Mouse (Mus musculus): ENCODE measurements around the gene Tbck. TPM values are rescaled to one million over a fixed set of nuclear protein-coding genes. Genes with fewer than 3 reads are reported as not detected.
A peak's percentile ranks its signal among the peaks of the same experiment; 100 is the strongest.

Gene Tbck
- 8.0 and 8.7 TPM in 2 replicates for polyA plus RNA-seq (2016; fragmentation: Nextera tagmentation; extraction: Ambion mirVana)

- Histone ChIP-seq H3K4me3 (peak within 1 kb of the TSS; percentile 86), H3K4me2 (peak within 1 kb of the TSS; percentile 71), H3K4me1 (peaks cover 22% of the 10 kb centered on the region), H3K9ac (peak within 1 kb of the TSS; percentile 83), H3K27ac (peak within 1 kb of the TSS; percentile 86), H3K36me3 (peaks cover 7% of the 10 kb centered on the region), H3K9me3 (replicated peaks) (no peaks in the 10 kb centered on the region), H3K27me3 (replicated peaks) (no peaks in the 10 kb centered on the region)
- WGBS (ENCODE audit: insufficient replicate concordance): under 1% methylated on average over 42 of the region's 42 CpGs
- peak; percentile 96 for ATAC-seq
These were observed at the start of gene Tbck for GRCm38 (mm10) chr3:132683447-132684230. TSS of gene Tbck (plus strand) at chr3:132684144.

- Histone ChIP-seq H3K9ac (no peak overlapping the region), H3K9me3 (replicated peaks) (no peaks in the 10 kb centered on the region), H3K27me3 (replicated peaks) (no peaks in the 10 kb centered on the region), H3K4me3 (no peak overlapping the region), H3K27ac (no peak overlapping the region), H3K4me2 (no peak overlapping the region), H3K36me3 (no peaks in the 10 kb centered on the region), H3K4me1 (no peaks in the 10 kb centered on the region)
- ATAC-seq: no peak
- WGBS (ENCODE audit: insufficient replicate concordance): 60% methylated on average over 3 of the region's 3 CpGs
These were observed 46.9 kb upstream of the Tbck start for GRCm38 (mm10) chr3:132637080-132637479.

- no peak overlapping the region for H3K4me2 ChIP-seq
- H3K27me3 ChIP-seq (replicated peaks): no peaks in the 10 kb centered on the region
- no peak for ATAC-seq
- no peaks in the 10 kb centered on the region for H3K36me3 ChIP-seq
- H3K4me3 ChIP-seq: no peak overlapping the region
- H3K9ac ChIP-seq: no peak overlapping the region
- H3K4me1 ChIP-seq: no peaks in the 10 kb centered on the region
- whole genome bisulfite sequencing (ENCODE audit: insufficient replicate concordance): 56% methylated on average over 4 of the region's 4 CpGs
- no peak overlapping the region for H3K27ac ChIP-seq
- no peaks in the 10 kb centered on the region for H3K9me3 ChIP-seq (replicated peaks)
These were observed 39.9 kb upstream of the Tbck start for GRCm38 (mm10) chr3:132644071-132644470.

GRCm38 (mm10) chr3:132646814-132647213 is 37.1 kb upstream of the Tbck start:
- Histone ChIP-seq H3K27me3 (replicated peaks) (no peaks in the 10 kb centered on the region), H3K4me2 (no peak overlapping the region), H3K4me3 (no peak overlapping the region), H3K9ac (no peak overlapping the region), H3K9me3 (replicated peaks) (no peaks in the 10 kb centered on the region), H3K27ac (no peak overlapping the region), H3K36me3 (no peaks in the 10 kb centered on the region), H3K4me1 (no peaks in the 10 kb centered on the region)
- 16% methylated on average over 1 of the region's 1 CpGs for WGBS (ENCODE audit: insufficient replicate concordance)
- no peak for ATAC-seq

GRCm38 (mm10) chr3:132649368-132649767 is 34.6 kb upstream of the Tbck start:
- ATAC-seq: no peak
- H3K4me3 ChIP-seq: no peak overlapping the region
- no peaks in the 10 kb centered on the region for H3K4me1 ChIP-seq
- H3K36me3 ChIP-seq: no peaks in the 10 kb centered on the region
- no peak overlapping the region for H3K9ac ChIP-seq
- H3K27me3 ChIP-seq (replicated peaks): no peaks in the 10 kb centered on the region
- H3K27ac ChIP-seq: no peak overlapping the region
- H3K4me2 ChIP-seq: no peak overlapping the region
- 66% methylated on average over 7 of the region's 7 CpGs for WGBS (ENCODE audit: insufficient replicate concordance)
- 0 out of 2 replicates have a peak, but pooled peaks cover 3% of the 10 kb centered on the region for H3K9me3 ChIP-seq (replicated peaks)

- Histone ChIP-seq H3K27ac (no peak overlapping the region), H3K4me3 (no peak overlapping the region), H3K27me3 (replicated peaks) (no peaks in the 10 kb centered on the region), H3K4me2 (no peak overlapping the region), H3K9me3 (replicated peaks) (0 out of 2 replicates have a peak, but pooled peaks cover 3% of the 10 kb centered on the region), H3K9ac (no peak overlapping the region), H3K4me1 (no peaks in the 10 kb centered on the region), H3K36me3 (no peaks in the 10 kb centered on the region)
- ATAC-seq: no peak
- 73% methylated on average over 5 of the region's 5 CpGs for WGBS (ENCODE audit: insufficient replicate concordance)
These were observed 33.8 kb upstream of the Tbck start for GRCm38 (mm10) chr3:132650191-132650590.

- Histone ChIP-seq H3K4me3 (no peak overlapping the region), H3K9me3 (replicated peaks) (0 out of 2 replicates have a peak, but pooled peaks cover 3% of the 10 kb centered on the region), H3K27ac (no peak overlapping the region), H3K4me2 (no peak overlapping the region), H3K9ac (no peak overlapping the region), H3K4me1 (no peaks in the 10 kb centered on the region), H3K27me3 (replicated peaks) (no peaks in the 10 kb centered on the region), H3K36me3 (no peaks in the 10 kb centered on the region)
- 60% methylated on average over 3 of the region's 3 CpGs for WGBS (ENCODE audit: insufficient replicate concordance)
- no peak for ATAC-seq
These were observed 32.2 kb upstream of the Tbck start for GRCm38 (mm10) chr3:132651776-132652175.

- Histone ChIP-seq H3K4me2 (no peak overlapping the region), H3K9ac (no peak overlapping the region), H3K27me3 (replicated peaks) (no peaks in the 10 kb centered on the region), H3K9me3 (replicated peaks) (0 out of 2 replicates have a peak, but pooled peaks cover 3% of the 10 kb centered on the region), H3K4me1 (no peaks in the 10 kb centered on the region), H3K36me3 (peaks cover 6% of the 10 kb centered on the region), H3K4me3 (no peak overlapping the region), H3K27ac (no peak overlapping the region)
- ATAC-seq: no peak
- 77% methylated on average over 7 of the region's 7 CpGs for WGBS (ENCODE audit: insufficient replicate concordance)
These were observed 30.0 kb upstream of the Tbck start for GRCm38 (mm10) chr3:132653959-132654358.

- no peak overlapping the region for H3K27ac ChIP-seq
- H3K36me3 ChIP-seq: peaks cover 26% of the 10 kb centered on the region
- no peak overlapping the region for H3K4me2 ChIP-seq
- no peak for ATAC-seq
- H3K9me3 ChIP-seq (replicated peaks): 0 out of 2 replicates have a peak, but pooled peaks cover 3% of the 10 kb centered on the region
- WGBS (ENCODE audit: insufficient replicate concordance): 68% methylated on average over 2 of the region's 2 CpGs
- H3K27me3 ChIP-seq (replicated peaks): no peaks in the 10 kb centered on the region
- H3K4me3 ChIP-seq: no peak overlapping the region
- no peaks in the 10 kb centered on the region for H3K4me1 ChIP-seq
- H3K9ac ChIP-seq: no peak overlapping the region
These were observed 28.0 kb upstream of the Tbck start for GRCm38 (mm10) chr3:132655955-132656354.

GRCm38 (mm10) chr3:132677494-132677893 is 6.5 kb upstream of the Tbck start:
- Histone ChIP-seq H3K9ac (no peak overlapping the region), H3K36me3 (peaks cover 40% of the 10 kb centered on the region), H3K27me3 (replicated peaks) (no peaks in the 10 kb centered on the region), H3K4me3 (no peak overlapping the region), H3K4me1 (peaks cover 9% of the 10 kb centered on the region), H3K4me2 (no peak overlapping the region), H3K9me3 (replicated peaks) (no peaks in the 10 kb centered on the region), H3K27ac (no peak overlapping the region)
- 67% methylated on average over 2 of the region's 2 CpGs for WGBS (ENCODE audit: insufficient replicate concordance)
- no peak for ATAC-seq

- peaks cover 22% of the 10 kb centered on the region for H3K4me1 ChIP-seq
- H3K9me3 ChIP-seq (replicated peaks): no peaks in the 10 kb centered on the region
- H3K27me3 ChIP-seq (replicated peaks): no peaks in the 10 kb centered on the region
- H3K4me3 ChIP-seq: peak within 1 kb of the TSS; percentile 86
- peak within 1 kb of the TSS; percentile 71 for H3K4me2 ChIP-seq
- peak within 1 kb of the TSS; percentile 86 for H3K27ac ChIP-seq
- WGBS (ENCODE audit: insufficient replicate concordance): 2% methylated on average over 27 of the region's 27 CpGs
- ATAC-seq: no peak
- peaks cover 4% of the 10 kb centered on the region for H3K36me3 ChIP-seq
- peak within 1 kb of the TSS; percentile 83 for H3K9ac ChIP-seq
These were observed 436 bp downstream of the Tbck start, which contains the start of gene Aimp1 for GRCm38 (mm10) chr3:132684231-132684928. TSS of gene Aimp1 (minus strand) at chr3:132684370.

GRCm38 (mm10) chr3:132701368-132701767 is 17.4 kb downstream of the Tbck start:
- ATAC-seq: no peak
- 63% methylated on average over 3 of the region's 3 CpGs for WGBS (ENCODE audit: insufficient replicate concordance)
- Histone ChIP-seq H3K36me3 (0 out of 2 replicates have a peak, but pooled peaks cover 9% of the 10 kb centered on the region), H3K4me1 (no peaks in the 10 kb centered on the region), H3K9me3 (replicated peaks) (no peaks in the 10 kb centered on the region), H3K4me3 (no peak overlapping the region), H3K4me2 (no peak overlapping the region), H3K9ac (no peak overlapping the region), H3K27ac (no peak overlapping the region), H3K27me3 (replicated peaks) (no peaks in the 10 kb centered on the region)
